Mouse (Mus musculus): ENCODE data around the gene Nrxn3. TPM values are rescaled to one million over a fixed set of nuclear protein-coding genes. Genes with fewer than 3 reads are reported as not detected.

The Nrxn3 gene
- polyA plus RNA-seq, 1 experiment from 2014 or later = 4.8 TPM

DNA sequence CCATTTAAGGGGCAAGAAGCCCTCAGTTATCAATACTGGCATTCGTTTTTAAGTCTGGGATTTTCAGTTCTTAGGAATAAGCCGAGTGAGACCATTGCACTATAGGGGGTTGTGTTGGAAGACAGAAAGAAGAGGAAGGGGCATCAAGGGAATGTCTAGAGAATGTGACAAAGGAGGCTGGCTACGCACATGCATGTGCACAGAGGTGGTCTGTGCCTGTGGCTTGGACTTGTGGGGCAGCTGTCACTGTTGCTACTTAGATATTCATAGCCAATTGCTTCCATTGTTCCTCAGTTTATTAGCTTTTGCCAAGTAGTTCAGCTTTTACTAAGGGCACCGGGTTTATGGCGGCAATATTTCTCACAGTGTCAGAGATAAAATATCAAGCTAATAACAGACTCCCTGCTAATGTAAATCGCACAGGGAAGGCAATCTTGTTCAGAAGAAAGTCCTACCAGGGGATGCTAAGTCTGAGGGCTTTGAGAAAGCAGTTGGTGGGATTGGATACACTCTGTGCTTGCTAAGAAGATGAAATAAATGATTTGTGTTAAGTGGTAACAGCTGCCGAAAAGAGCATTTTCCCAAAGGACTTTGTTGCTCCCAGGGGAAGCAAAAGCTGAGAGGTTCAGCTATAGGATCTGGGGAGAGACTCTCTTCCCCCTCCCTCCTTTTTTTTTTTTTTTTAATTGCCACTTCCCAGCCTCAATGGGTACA is 177.5 kb downstream of the Nrxn3 start:
- DNase-seq (ENCODE audit: low spot score) = no peak
- no peaks in the 10 kb centered on the region for H3K36me3 ChIP-seq
- no peaks in the 10 kb centered on the region for H3K4me1 ChIP-seq
- no peaks in the 10 kb centered on the region for H3K9me3 ChIP-seq
- H3K27me3 ChIP-seq (ENCODE audit: insufficient read depth, poor library complexity, severe bottlenecking) = no peaks in the 10 kb centered on the region
- H3K4me3 ChIP-seq = no peak overlapping the region
- 64% methylated on average over 7 of the region's 7 CpGs for WGBS
- H3K27ac ChIP-seq = no peak overlapping the region

GRCm38 (mm10) chr12:88900728-88901080 is 178.0 kb downstream of the Nrxn3 start:
- DNase-seq (ENCODE audit: low spot score) = no peak
- Histone ChIP-seq H3K36me3 (no peaks in the 10 kb centered on the region), H3K4me1 (no peaks in the 10 kb centered on the region), H3K9me3 (no peaks in the 10 kb centered on the region), H3K27ac (no peak overlapping the region), H3K4me3 (no peak overlapping the region), H3K27me3 (ENCODE audit: insufficient read depth, poor library complexity, severe bottlenecking) (no peaks in the 10 kb centered on the region)
- WGBS = 12% methylated on average over 1 of the region's 1 CpGs

GRCm38 (mm10) chr12:88910761-88911160 is 188.1 kb downstream of the Nrxn3 start:
- H3K9me3 ChIP-seq = no peaks in the 10 kb centered on the region
- no peaks in the 10 kb centered on the region for H3K36me3 ChIP-seq
- no peaks in the 10 kb centered on the region for H3K4me1 ChIP-seq
- H3K4me3 ChIP-seq = no peak overlapping the region
- WGBS = 43% methylated on average over 2 of the region's 2 CpGs
- no peaks in the 10 kb centered on the region for H3K27me3 ChIP-seq (ENCODE audit: insufficient read depth, poor library complexity, severe bottlenecking)
- DNase-seq (ENCODE audit: low spot score) = no peak
- H3K27ac ChIP-seq = no peak overlapping the region

DNA sequence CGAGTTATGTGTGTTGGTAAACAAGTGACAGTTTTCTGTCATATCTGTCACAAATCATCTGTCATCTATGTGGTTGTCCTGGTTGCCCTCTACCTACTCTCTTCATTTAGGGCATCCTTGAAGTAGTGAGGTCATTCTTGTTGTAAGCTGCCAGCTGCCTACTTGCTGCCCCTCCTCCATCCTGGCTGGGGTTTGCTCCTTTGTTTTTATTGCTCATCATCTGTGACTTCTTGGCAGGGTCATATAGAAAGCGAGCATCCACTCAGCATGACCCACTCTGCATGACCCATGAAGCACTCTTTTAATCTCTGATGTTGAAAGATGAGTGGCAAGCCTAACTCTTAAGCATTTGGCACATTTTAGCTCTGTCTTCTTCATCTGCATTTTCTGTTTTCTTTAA is 194.1 kb downstream of the Nrxn3 start:
- H3K9me3 ChIP-seq = no peaks in the 10 kb centered on the region
- H3K4me3 ChIP-seq = no peak overlapping the region
- H3K27me3 ChIP-seq (ENCODE audit: insufficient read depth, poor library complexity, severe bottlenecking) = no peaks in the 10 kb centered on the region
- 59% methylated on average over 2 of the region's 2 CpGs for WGBS
- no peaks in the 10 kb centered on the region for H3K36me3 ChIP-seq
- H3K27ac ChIP-seq = no peak overlapping the region
- no peaks in the 10 kb centered on the region for H3K4me1 ChIP-seq
- DNase-seq (ENCODE audit: low spot score) = no peak

- Histone ChIP-seq H3K9me3 (no peaks in the 10 kb centered on the region), H3K27ac (no peak overlapping the region), H3K4me1 (no peaks in the 10 kb centered on the region), H3K27me3 (ENCODE audit: insufficient read depth, poor library complexity, severe bottlenecking) (no peaks in the 10 kb centered on the region), H3K36me3 (no peaks in the 10 kb centered on the region), H3K4me3 (no peak overlapping the region)
- 61% methylated on average over 3 of the region's 3 CpGs for WGBS
- no peak for DNase-seq (ENCODE audit: low spot score)
Measured at GRCm38 (mm10) chr12:88924896-88925295, 202.2 kb downstream of the Nrxn3 start.

DNA sequence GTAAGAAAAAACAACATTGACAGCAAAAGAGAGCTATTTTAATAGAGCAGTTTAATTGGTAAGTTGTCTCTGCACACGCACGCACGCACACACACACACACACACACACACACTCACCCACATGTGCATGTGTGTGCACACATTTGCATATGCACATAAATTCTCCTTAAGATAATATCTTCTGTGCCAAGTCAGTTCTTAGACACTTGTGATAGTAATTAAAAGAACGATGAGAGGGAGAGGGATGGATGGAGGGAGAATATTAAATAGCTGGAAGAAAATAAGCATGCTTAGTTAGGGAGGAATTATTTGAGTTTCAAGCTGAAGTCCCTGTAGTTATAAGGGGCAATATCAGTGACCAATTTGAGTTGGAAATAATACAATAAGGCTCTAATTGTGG is 203.6 kb downstream of the Nrxn3 start:
- Histone ChIP-seq H3K27me3 (ENCODE audit: insufficient read depth, poor library complexity, severe bottlenecking) (no peaks in the 10 kb centered on the region), H3K4me1 (no peaks in the 10 kb centered on the region), H3K36me3 (no peaks in the 10 kb centered on the region), H3K4me3 (no peak overlapping the region), H3K9me3 (no peaks in the 10 kb centered on the region), H3K27ac (no peak overlapping the region)
- DNase-seq (ENCODE audit: low spot score) = no peak
- 88% methylated on average over 4 of the region's 4 CpGs for WGBS

GRCm38 (mm10) chr12:88931713-88932112 is 209.0 kb downstream of the Nrxn3 start:
- WGBS = 73% methylated on average over 4 of the region's 4 CpGs
- no peak for DNase-seq (ENCODE audit: low spot score)
- no peaks in the 10 kb centered on the region for H3K27me3 ChIP-seq (ENCODE audit: insufficient read depth, poor library complexity, severe bottlenecking)
- no peaks in the 10 kb centered on the region for H3K36me3 ChIP-seq
- H3K4me1 ChIP-seq = no peaks in the 10 kb centered on the region
- no peak overlapping the region for H3K27ac ChIP-seq
- no peaks in the 10 kb centered on the region for H3K9me3 ChIP-seq
- H3K4me3 ChIP-seq = no peak overlapping the region

DNA sequence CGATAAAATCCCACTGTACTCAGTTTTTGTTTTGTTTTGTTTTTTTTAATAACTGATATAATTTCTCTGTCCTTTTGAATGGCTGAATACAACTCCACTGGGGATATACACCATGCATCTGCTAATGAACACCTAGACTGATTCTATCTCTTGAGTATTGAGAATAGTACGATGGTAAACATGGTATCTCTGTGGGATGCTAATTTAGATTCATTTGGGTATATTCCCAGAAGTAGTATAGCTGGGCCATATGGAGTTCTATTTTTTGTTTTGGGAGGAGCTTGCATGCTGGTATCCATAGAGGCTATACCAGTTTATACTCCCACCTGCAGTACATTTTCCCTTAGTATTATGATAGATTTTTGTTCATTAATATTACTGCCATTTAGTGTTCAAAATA is 217.0 kb downstream of the Nrxn3 start:
- WGBS = 76% methylated on average over 2 of the region's 2 CpGs
- Histone ChIP-seq H3K27ac (no peak overlapping the region), H3K4me3 (no peak overlapping the region), H3K9me3 (no peaks in the 10 kb centered on the region), H3K27me3 (ENCODE audit: insufficient read depth, poor library complexity, severe bottlenecking) (no peaks in the 10 kb centered on the region), H3K4me1 (no peaks in the 10 kb centered on the region), H3K36me3 (no peaks in the 10 kb centered on the region)
- no peak for DNase-seq (ENCODE audit: low spot score)

DNA sequence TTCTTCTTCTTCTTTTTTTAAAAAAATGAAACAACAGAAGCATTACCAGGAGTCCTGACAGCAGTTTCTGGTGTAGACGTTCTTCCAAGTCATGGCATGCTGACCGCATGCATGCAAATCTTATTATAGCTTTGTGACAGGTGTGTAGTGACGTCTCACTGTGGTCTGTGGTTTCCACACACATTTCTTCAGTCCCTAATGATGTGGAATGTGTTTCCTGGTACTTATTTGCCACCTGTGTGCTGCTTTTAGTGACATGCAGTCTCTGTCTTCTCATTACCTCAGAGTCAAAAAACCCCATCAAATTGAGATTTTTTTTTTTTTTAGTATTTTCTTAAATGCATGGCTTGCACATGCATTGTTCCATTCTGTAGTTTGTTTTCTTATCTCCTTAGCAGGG is 222.3 kb downstream of the Nrxn3 start:
- Histone ChIP-seq H3K4me1 (no peaks in the 10 kb centered on the region), H3K4me3 (no peak overlapping the region), H3K36me3 (no peaks in the 10 kb centered on the region), H3K27ac (no peak overlapping the region), H3K27me3 (ENCODE audit: insufficient read depth, poor library complexity, severe bottlenecking) (no peaks in the 10 kb centered on the region), H3K9me3 (no peaks in the 10 kb centered on the region)
- no peak for DNase-seq (ENCODE audit: low spot score)
- WGBS = 66% methylated on average over 3 of the region's 3 CpGs

DNA sequence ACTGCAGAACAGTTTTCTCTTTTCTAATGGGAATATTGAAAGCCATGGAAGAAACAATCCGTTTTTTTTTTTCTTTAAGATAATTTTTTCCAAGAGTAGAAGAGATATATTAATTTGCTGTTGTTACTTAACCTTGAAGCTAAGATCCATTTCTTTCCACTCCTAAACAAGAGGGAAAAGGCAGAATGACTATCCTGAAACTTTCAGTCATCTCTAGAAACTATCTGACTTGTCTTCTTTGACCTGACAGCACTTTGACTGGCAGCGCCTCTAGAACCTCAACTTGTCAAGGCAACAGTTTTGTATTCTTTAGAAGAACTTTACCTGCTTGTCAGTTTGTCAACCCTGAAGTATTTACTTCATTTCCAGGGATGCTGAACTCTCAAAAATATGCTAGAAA is 227.2 kb downstream of the Nrxn3 start:
- no peaks in the 10 kb centered on the region for H3K27me3 ChIP-seq (ENCODE audit: insufficient read depth, poor library complexity, severe bottlenecking)
- H3K36me3 ChIP-seq = no peaks in the 10 kb centered on the region
- DNase-seq (ENCODE audit: low spot score) = no peak
- WGBS = 84% methylated on average over 2 of the region's 2 CpGs
- H3K4me3 ChIP-seq = no peak overlapping the region
- no peaks in the 10 kb centered on the region for H3K9me3 ChIP-seq
- H3K4me1 ChIP-seq = peaks cover 13% of the 10 kb centered on the region
- no peak overlapping the region for H3K27ac ChIP-seq

GRCm38 (mm10) chr12:88952937-88953600 is 230.4 kb downstream of the Nrxn3 start:
- H3K27me3 ChIP-seq (ENCODE audit: insufficient read depth, poor library complexity, severe bottlenecking) = no peaks in the 10 kb centered on the region
- DNase-seq (ENCODE audit: low spot score) = no peak
- no peak overlapping the region for H3K27ac ChIP-seq
- peak overlapping the region; percentile 18 for H3K4me3 ChIP-seq
- no peaks in the 10 kb centered on the region for H3K9me3 ChIP-seq
- no peaks in the 10 kb centered on the region for H3K36me3 ChIP-seq
- WGBS = 53% methylated on average over 7 of the region's 7 CpGs
- H3K4me1 ChIP-seq = peaks cover 13% of the 10 kb centered on the region

- no peaks in the 10 kb centered on the region for H3K27me3 ChIP-seq (ENCODE audit: insufficient read depth, poor library complexity, severe bottlenecking)
- no peaks in the 10 kb centered on the region for H3K36me3 ChIP-seq
- H3K27ac ChIP-seq = no peak overlapping the region
- peak overlapping the region; percentile 18; the same call in 1 of the 2 replicates for H3K4me3 ChIP-seq
- 62% methylated on average over 4 of the region's 4 CpGs for WGBS
- DNase-seq (ENCODE audit: low spot score) = no peak
- no peaks in the 10 kb centered on the region for H3K9me3 ChIP-seq
- H3K4me1 ChIP-seq = peaks cover 13% of the 10 kb centered on the region
Measured at GRCm38 (mm10) chr12:88953801-88954200, 231.1 kb downstream of the Nrxn3 start.

GRCm38 (mm10) chr12:88957431-88957830 is 234.8 kb downstream of the Nrxn3 start:
- Histone ChIP-seq H3K4me3 (no peak overlapping the region), H3K9me3 (no peaks in the 10 kb centered on the region), H3K27ac (no peak overlapping the region), H3K4me1 (peaks cover 13% of the 10 kb centered on the region), H3K27me3 (ENCODE audit: insufficient read depth, poor library complexity, severe bottlenecking) (no peaks in the 10 kb centered on the region), H3K36me3 (no peaks in the 10 kb centered on the region)
- 81% methylated on average over 3 of the region's 3 CpGs for WGBS
- DNase-seq (ENCODE audit: low spot score) = no peak

GRCm38 (mm10) chr12:88960817-88961216 is 238.1 kb downstream of the Nrxn3 start:
- Histone ChIP-seq H3K9me3 (no peaks in the 10 kb centered on the region), H3K36me3 (no peaks in the 10 kb centered on the region), H3K27ac (no peak overlapping the region), H3K4me3 (no peak overlapping the region), H3K27me3 (ENCODE audit: insufficient read depth, poor library complexity, severe bottlenecking) (no peaks in the 10 kb centered on the region), H3K4me1 (no peaks in the 10 kb centered on the region)
- DNase-seq (ENCODE audit: low spot score) = no peak
- WGBS = 89% methylated on average over 1 of the region's 1 CpGs
